Mouse (Mus musculus): ENCODE measurements around the gene Fam81a. TPM values are rescaled to one million over a fixed set of nuclear protein-coding genes. Genes with fewer than 3 reads are reported as not detected.

Fam81a gene
- total and polyA plus RNA-seq, 2 experiments from 2014 or later, result 22.3 to 28.2 TPM

- no peaks in the 10 kb centered on the region for H3K9me3 ChIP-seq (replicated peaks; ENCODE audit: control insufficient read depth, low read length)
- WGBS, result 36% methylated on average over 6 of the region's 6 CpGs
- H3K36me3 ChIP-seq (replicated peaks; ENCODE audit: control insufficient read depth, insufficient read depth, low read length), result no peaks in the 10 kb centered on the region
- no peaks in the 10 kb centered on the region for H3K4me1 ChIP-seq (ENCODE audit: control insufficient read depth, insufficient read depth)
- H3K27me3 ChIP-seq (ENCODE audit: control insufficient read depth, insufficient read depth, low read length), result no peaks in the 10 kb centered on the region
- no peak overlapping the region for H3K9ac ChIP-seq (replicated peaks; ENCODE audit: low read depth, low read length)
- no peak for ATAC-seq (ENCODE audit: insufficient read depth, low read depth)
- H3K4me3 ChIP-seq (ENCODE audit: low read depth, low read length), result no peak overlapping the region
- TF ChIP-seq EP300 (IDR thresholded peaks at IDR 0.05; ENCODE audit: low read depth), result no peak
- TF ChIP-seq CTCF (IDR thresholded peaks at IDR 0.05; ENCODE audit: low read depth), result no peak
- DNase-seq (ENCODE audit: low spot score), result no peak
- H3K4me2 ChIP-seq (ENCODE audit: low read depth, low read length), result no peak overlapping the region
- H3K27ac ChIP-seq (ENCODE audit: low read depth), result no peak overlapping the region
Observed at GRCm38 (mm10) chr9:70046255-70046654, 96.1 kb downstream of the Fam81a start.

GRCm38 (mm10) chr9:70044865-70045264 lies 97.5 kb downstream of the Fam81a start:
- Histone ChIP-seq H3K4me3 (ENCODE audit: low read depth, low read length) (no peak overlapping the region), H3K36me3 (replicated peaks; ENCODE audit: control insufficient read depth, insufficient read depth, low read length) (no peaks in the 10 kb centered on the region), H3K27ac (ENCODE audit: low read depth) (no peak overlapping the region), H3K9me3 (replicated peaks; ENCODE audit: control insufficient read depth, low read length) (no peaks in the 10 kb centered on the region), H3K4me1 (ENCODE audit: control insufficient read depth, insufficient read depth) (no peaks in the 10 kb centered on the region), H3K4me2 (ENCODE audit: low read depth, low read length) (no peak overlapping the region), H3K27me3 (ENCODE audit: control insufficient read depth, insufficient read depth, low read length) (no peaks in the 10 kb centered on the region), H3K9ac (replicated peaks; ENCODE audit: low read depth, low read length) (no peak overlapping the region)
- DNase-seq (ENCODE audit: low spot score), result no peak
- no peak for ATAC-seq (ENCODE audit: insufficient read depth, low read depth)
- WGBS, result 36% methylated on average over 2 of the region's 2 CpGs
- TF ChIP-seq EP300 (IDR thresholded peaks at IDR 0.05; ENCODE audit: low read depth) (no peak), CTCF (IDR thresholded peaks at IDR 0.05; ENCODE audit: low read depth) (no peak)

- Histone ChIP-seq H3K4me2 (ENCODE audit: low read depth, low read length) (no peak overlapping the region), H3K4me3 (ENCODE audit: low read depth, low read length) (no peak overlapping the region), H3K27me3 (ENCODE audit: control insufficient read depth, insufficient read depth, low read length) (no peaks in the 10 kb centered on the region), H3K9ac (replicated peaks; ENCODE audit: low read depth, low read length) (no peak overlapping the region), H3K9me3 (replicated peaks; ENCODE audit: control insufficient read depth, low read length) (no peaks in the 10 kb centered on the region), H3K4me1 (ENCODE audit: control insufficient read depth, insufficient read depth) (no peaks in the 10 kb centered on the region), H3K36me3 (replicated peaks; ENCODE audit: control insufficient read depth, insufficient read depth, low read length) (no peaks in the 10 kb centered on the region), H3K27ac (ENCODE audit: low read depth) (no peak overlapping the region)
- no peak for ATAC-seq (ENCODE audit: insufficient read depth, low read depth)
- no peak for DNase-seq (ENCODE audit: low spot score)
- 85% methylated on average over 1 of the region's 1 CpGs for WGBS
- no peak for TF ChIP-seq CTCF (IDR thresholded peaks at IDR 0.05; ENCODE audit: low read depth)
- no peak for TF ChIP-seq EP300 (IDR thresholded peaks at IDR 0.05; ENCODE audit: low read depth)
Observed at GRCm38 (mm10) chr9:70042935-70043334, 99.4 kb downstream of the Fam81a start.

- H3K9ac ChIP-seq (replicated peaks; ENCODE audit: low read depth, low read length), result no peak overlapping the region
- no peak for DNase-seq (ENCODE audit: low spot score)
- no peak for TF ChIP-seq EP300 (IDR thresholded peaks at IDR 0.05; ENCODE audit: low read depth)
- TF ChIP-seq CTCF (IDR thresholded peaks at IDR 0.05; ENCODE audit: low read depth), result no peak
- ATAC-seq (ENCODE audit: insufficient read depth, low read depth), result no peak
- no peak overlapping the region for H3K27ac ChIP-seq (ENCODE audit: low read depth)
- no peaks in the 10 kb centered on the region for H3K9me3 ChIP-seq (replicated peaks; ENCODE audit: control insufficient read depth, low read length)
- no peak overlapping the region for H3K4me2 ChIP-seq (ENCODE audit: low read depth, low read length)
- WGBS, result 84% methylated on average over 4 of the region's 4 CpGs
- no peaks in the 10 kb centered on the region for H3K27me3 ChIP-seq (ENCODE audit: control insufficient read depth, insufficient read depth, low read length)
- no peaks in the 10 kb centered on the region for H3K4me1 ChIP-seq (ENCODE audit: control insufficient read depth, insufficient read depth)
- H3K4me3 ChIP-seq (ENCODE audit: low read depth, low read length), result no peak overlapping the region
- no peaks in the 10 kb centered on the region for H3K36me3 ChIP-seq (replicated peaks; ENCODE audit: control insufficient read depth, insufficient read depth, low read length)
Observed at GRCm38 (mm10) chr9:70042137-70042536, 100.2 kb downstream of the Fam81a start.

DNA sequence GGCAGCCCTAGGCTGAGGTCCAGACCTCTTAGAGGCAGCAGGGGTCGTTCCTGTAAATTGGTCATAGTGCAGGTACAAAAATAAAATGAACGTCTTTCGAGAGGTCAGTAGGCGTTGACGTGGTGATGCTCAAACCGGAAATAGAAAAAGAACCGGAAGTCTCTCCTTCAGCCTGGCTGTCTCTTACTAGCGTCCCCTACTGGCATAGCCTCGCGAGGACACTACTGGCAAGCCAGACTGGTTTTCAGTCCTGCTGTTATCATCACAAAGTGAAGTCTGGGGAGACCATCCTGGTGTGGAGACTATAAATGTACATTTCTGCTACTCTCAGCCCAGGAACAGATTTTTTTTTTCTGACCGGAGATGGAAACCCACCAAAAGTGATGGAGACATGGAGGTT lies 101.8 kb downstream of the Fam81a start:
- Histone ChIP-seq H3K4me2 (ENCODE audit: low read depth, low read length) (no peak overlapping the region), H3K27ac (ENCODE audit: low read depth) (no peak overlapping the region), H3K9me3 (replicated peaks; ENCODE audit: control insufficient read depth, low read length) (no peaks in the 10 kb centered on the region), H3K4me3 (ENCODE audit: low read depth, low read length) (no peak overlapping the region), H3K27me3 (ENCODE audit: control insufficient read depth, insufficient read depth, low read length) (no peaks in the 10 kb centered on the region), H3K36me3 (replicated peaks; ENCODE audit: control insufficient read depth, insufficient read depth, low read length) (no peaks in the 10 kb centered on the region), H3K9ac (replicated peaks; ENCODE audit: low read depth, low read length) (no peak overlapping the region), H3K4me1 (ENCODE audit: control insufficient read depth, insufficient read depth) (no peaks in the 10 kb centered on the region)
- DNase-seq (ENCODE audit: low spot score) (no peak), ATAC-seq (ENCODE audit: insufficient read depth, low read depth) (no peak)
- TF ChIP-seq EP300 (IDR thresholded peaks at IDR 0.05; ENCODE audit: low read depth), result no peak
- TF ChIP-seq CTCF (IDR thresholded peaks at IDR 0.05; ENCODE audit: low read depth), result no peak
- 60% methylated on average over 11 of the region's 11 CpGs for WGBS

GRCm38 (mm10) chr9:70039597-70040385 lies 102.6 kb downstream of the Fam81a start:
- Histone ChIP-seq H3K36me3 (replicated peaks; ENCODE audit: control insufficient read depth, insufficient read depth, low read length) (no peaks in the 10 kb centered on the region), H3K9ac (replicated peaks; ENCODE audit: low read depth, low read length) (no peak overlapping the region), H3K9me3 (replicated peaks; ENCODE audit: control insufficient read depth, low read length) (no peaks in the 10 kb centered on the region), H3K4me1 (ENCODE audit: control insufficient read depth, insufficient read depth) (no peaks in the 10 kb centered on the region), H3K27me3 (ENCODE audit: control insufficient read depth, insufficient read depth, low read length) (no peaks in the 10 kb centered on the region), H3K4me3 (ENCODE audit: low read depth, low read length) (no peak overlapping the region), H3K4me2 (ENCODE audit: low read depth, low read length) (no peak overlapping the region), H3K27ac (ENCODE audit: low read depth) (no peak overlapping the region)
- TF ChIP-seq EP300 (IDR thresholded peaks at IDR 0.05; ENCODE audit: low read depth) (no peak), CTCF (IDR thresholded peaks at IDR 0.05; ENCODE audit: low read depth) (no peak)
- 83% methylated on average over 6 of the region's 6 CpGs for WGBS
- ATAC-seq (ENCODE audit: insufficient read depth, low read depth) (no peak), DNase-seq (ENCODE audit: low spot score) (no peak)

Other genes starting within 250 kb of the Fam81a start
- 74.2 and 87.2 TPM in 2 replicates for gene Bnip2, start 153.1 kb downstream of the Fam81a start, total RNA-seq (2014; rRNA removed; ENCODE audit: low replicate concordance)
- gene Bnip2, start 153.1 kb downstream of the Fam81a start, polyA plus RNA-seq (2015; fragmentation: Nextera tagmentation; extraction: Ambion mirVana), result 104 and 107 TPM in 2 replicates
- gene Gtf2a2, start 130.0 kb downstream of the Fam81a start, total RNA-seq (2014; rRNA removed; ENCODE audit: low replicate concordance), result 103 and 105 TPM in 2 replicates
- 195 and 203 TPM in 2 replicates for gene Gtf2a2, start 130.0 kb downstream of the Fam81a start, polyA plus RNA-seq (2015; fragmentation: Nextera tagmentation; extraction: Ambion mirVana)
- gene Gcnt3, start 104.5 kb downstream of the Fam81a start, total RNA-seq (2014; rRNA removed; ENCODE audit: low replicate concordance), result not detected in 2 replicates
- gene Gcnt3, start 104.5 kb downstream of the Fam81a start, polyA plus RNA-seq (2015; fragmentation: Nextera tagmentation; extraction: Ambion mirVana), result 0.04 TPM in 1 of 2 replicates, not detected in the other
- gene Myo1e, start 64.8 kb upstream of the Fam81a start, total RNA-seq (2014; rRNA removed; ENCODE audit: low replicate concordance), result 7.0 and 8.1 TPM in 2 replicates
- 5.0 and 6.6 TPM in 2 replicates for gene Myo1e, start 64.8 kb upstream of the Fam81a start, polyA plus RNA-seq (2015; fragmentation: Nextera tagmentation; extraction: Ambion mirVana)

All from heart, postnatal 0 days (tissue).